Comparison of ENCODE assay signal across 10 mouse cellular contexts in the genomic region with DNA sequence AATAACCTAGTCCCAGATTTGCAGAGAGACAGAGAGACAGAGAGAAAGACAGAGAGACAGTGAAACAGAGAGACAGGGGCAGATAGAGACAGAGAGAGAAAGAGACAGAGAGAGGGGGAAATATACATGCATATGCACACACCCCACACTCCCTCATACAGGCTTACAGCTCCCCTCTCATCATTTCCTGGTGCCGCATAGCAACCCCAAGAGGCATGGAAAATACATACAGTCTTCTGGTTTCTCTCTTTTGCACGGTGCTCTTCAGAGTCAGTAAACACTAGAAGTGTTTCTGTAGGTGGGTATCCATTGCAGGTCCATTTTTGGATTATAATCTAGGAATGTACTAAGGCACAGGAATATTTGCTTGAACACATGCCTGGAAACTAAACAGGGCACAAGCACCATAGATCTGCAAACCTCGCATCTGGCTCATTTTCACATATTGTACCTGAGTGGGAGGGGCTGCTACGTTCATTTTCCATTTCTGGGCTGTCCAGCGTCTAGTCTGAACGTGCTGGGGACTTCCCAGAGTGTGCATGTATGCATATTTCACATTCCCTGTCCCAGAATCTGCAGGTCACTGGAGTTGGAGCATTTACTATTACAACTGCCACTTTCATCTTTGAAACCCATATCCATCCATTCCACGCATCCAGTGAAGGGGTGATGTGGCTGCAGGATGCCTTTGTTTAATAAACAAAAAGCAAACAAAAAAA.
DNase-seq lines count a peak whose midpoint lies in the region; ATAC-seq and TF ChIP-seq lines count a peak whose summit lies in the region.
"Had no signal": no experiment of that assay in that cellular context is flagged by ENCODE, and none has a peak within 500 bp of the region (broad histone marks: within the 10 kb centered on the region; RNA-seq: fewer than 3 reads in every experiment).

No protein-coding gene starts in this region.

- H3K9me3 ChIP-seq in lung, embryonic 15.5 days = no peaks in the 10 kb centered on the region
- H3K9me3 ChIP-seq in intestine, embryonic 15.5 days = no peaks in the 10 kb centered on the region
- H3K9me3 ChIP-seq in stomach, embryonic 14.5 days (ENCODE audit: control insufficient read depth, low read depth, low read length) = no peaks in the 10 kb centered on the region

- H3K27me3 ChIP-seq in heart, adult 2 months (ENCODE audit: control insufficient read depth, insufficient read depth, low read length) = no peaks in the 10 kb centered on the region
- H3K27me3 ChIP-seq in lung, embryonic 15.5 days = no peaks in the 10 kb centered on the region
- H3K27me3 ChIP-seq in intestine, embryonic 15.5 days (replicated peaks) = no peaks in the 10 kb centered on the region
- no peaks in the 10 kb centered on the region for H3K27me3 ChIP-seq in stomach, embryonic 14.5 days (ENCODE audit: control insufficient read depth, insufficient read depth, low read length)

- no peak overlapping the region for H3K9ac ChIP-seq in heart, adult 2 months (ENCODE audit: low read depth, low read length)
- H3K9ac ChIP-seq in lung, embryonic 15.5 days = no peak overlapping the region
- H3K9ac ChIP-seq in intestine, embryonic 15.5 days = no peak overlapping the region
- H3K9ac ChIP-seq in stomach, embryonic 14.5 days (replicated peaks; ENCODE audit: low read depth, low read length) = no peak overlapping the region

- no peak for TF ChIP-seq CTCF in heart, adult 2 months (IDR thresholded peaks at IDR 0.05)

- no peak overlapping the region for H3K27ac ChIP-seq in heart, adult 2 months
- no peak overlapping the region for H3K27ac ChIP-seq in lung, embryonic 15.5 days
- H3K27ac ChIP-seq in intestine, embryonic 15.5 days = no peak overlapping the region
- H3K27ac ChIP-seq in stomach, embryonic 14.5 days (ENCODE audit: low read length) = no peak overlapping the region

- WGBS in heart, adult 2 months = 42% methylated on average over 7 of the region's 7 CpGs
- WGBS in lung, embryonic 15.5 days = 36% methylated on average over 7 of the region's 7 CpGs
- WGBS in intestine, embryonic 15.5 days = 41% methylated on average over 7 of the region's 7 CpGs
- 55% methylated on average over 7 of the region's 7 CpGs for whole genome bisulfite sequencing in stomach, embryonic 14.5 days

- H3K4me3 ChIP-seq in heart, adult 2 months = peak overlapping the region; percentile 18
- peak overlapping the region; percentile 23 for H3K4me3 ChIP-seq in lung, embryonic 15.5 days
- H3K4me3 ChIP-seq in intestine, embryonic 15.5 days (replicated peaks) = peak overlapping the region; percentile 19; the same call in 1 of the 2 replicates
- H3K4me3 ChIP-seq in stomach, embryonic 14.5 days (ENCODE audit: low read depth, low read length) = no peak overlapping the region

- intact Hi-C loops in heart, adult 2 months (cut with DNase I) = no loop called here

- DNase-seq in heart, adult 2 months = no peak
- DNase-seq in heart, adult 11 months = no peak
- DNase-seq in lung, postnatal 25 days (ENCODE audit: low spot score) = no peak
- no peak for DNase-seq in testis, postnatal 10 days (ENCODE audit: low spot score)
- DNase-seq: gastrocnemius, postnatal 25 days; layer of hippocampus, postnatal 36 days had no signal

- no peaks in the 10 kb centered on the region for H3K36me3 ChIP-seq in heart, adult 2 months (ENCODE audit: control insufficient read depth, insufficient read depth, low read length)
- no peaks in the 10 kb centered on the region for H3K36me3 ChIP-seq in lung, embryonic 15.5 days
- H3K36me3 ChIP-seq in intestine, embryonic 15.5 days = no peaks in the 10 kb centered on the region
- H3K36me3 ChIP-seq in stomach, embryonic 14.5 days (ENCODE audit: control insufficient read depth, insufficient read depth, low read length) = no peaks in the 10 kb centered on the region

- TF ChIP-seq EP300 in heart, adult 2 months (IDR thresholded peaks at IDR 0.05; ENCODE audit: insufficient read depth, low read depth, low read length) = no peak

- no peak for ATAC-seq in lung, embryonic 15.5 days (ENCODE audit: borderline replicate concordance, extremely low read depth, low FRiP score, low TSS enrichment)
- ATAC-seq in intestine, embryonic 15.5 days = peak; percentile 62; the same call in 1 of the 2 replicates
- no peak for ATAC-seq in stomach, embryonic 14.5 days (ENCODE audit: insufficient number of reproducible peaks, insufficient read depth, low FRiP score, low read depth)
- ATAC-seq in erythroblast, adult 5-6 weeks (replicated peaks; ENCODE audit: low FRiP score, poor library complexity, severe bottlenecking) = no peak

- no peaks in the 10 kb centered on the region for H3K4me1 ChIP-seq in heart, adult 2 months (ENCODE audit: control insufficient read depth, insufficient read depth, low read length)
- no peaks in the 10 kb centered on the region for H3K4me1 ChIP-seq in lung, embryonic 15.5 days
- 0 out of 2 replicates have a peak, but pooled peaks cover 3% of the 10 kb centered on the region for H3K4me1 ChIP-seq in intestine, embryonic 15.5 days (replicated peaks)
- H3K4me1 ChIP-seq in stomach, embryonic 14.5 days (ENCODE audit: control insufficient read depth, insufficient read depth, low read length) = no peaks in the 10 kb centered on the region

- no peak for TF ChIP-seq POLR2A in heart, adult 2 months (IDR thresholded peaks at IDR 0.05; ENCODE audit: insufficient read depth, low read depth, low read length)

- H3K4me2 ChIP-seq in lung, embryonic 15.5 days = peak overlapping the region; percentile 47
- H3K4me2 ChIP-seq in intestine, embryonic 15.5 days (replicated peaks) = peak overlapping the region; percentile 48
- H3K4me2 ChIP-seq in stomach, embryonic 14.5 days (replicated peaks; ENCODE audit: low read depth, low read length) = peak overlapping the region; percentile 34

- no peaks in the 10 kb centered on the region for H3K79me2 ChIP-seq in heart, adult 2 months (replicated peaks; ENCODE audit: control insufficient read depth, insufficient read depth, low read length)
